Mouse (Mus musculus): ENCODE results near the gene Gm17545.

- TF ChIP-seq POLR2A (IDR thresholded peaks at IDR 0.05; ENCODE audit: low read depth, low read length), result no peak
- TF ChIP-seq CTCF (IDR thresholded peaks at IDR 0.05; ENCODE audit: borderline replicate concordance, insufficient read depth, low read length), result no peak
Observed at GRCm38 (mm10) chr9:22452697-22453096, 1.4 kb upstream of the Gm17545 start.
